Mouse (Mus musculus) heart, postnatal 0 days (tissue): ENCODE measurements around the gene Gcn1l1.

Experiments
- CTCF ChIP-seq: IDR thresholded peaks from 2 replicates; pipeline ENCODE4 v1.5.1; 2016; ENCODE audit warnings: antibody characterized with exemption, control low read depth, low read depth
- EP300 ChIP-seq: IDR thresholded peaks from 2 replicates; pipeline ENCODE4 v1.6.1; 2016; ENCODE audit warnings: antibody characterized with exemption, low read depth

GRCm38 (mm10) chr5:115614948-115615347 is 49.9 kb downstream of the Gcn1l1 start:
- TF ChIP-seq EP300 (no peak), CTCF (peak; percentile 57)
